Mouse (Mus musculus) splenic B cell, adult 2 months (primary cell): Measurements from ENCODE around the gene Sohlh2.
"Not testable (repeated sequence)": the region's sequence is repeated elsewhere in the genome, so short reads cannot be mapped to it uniquely, and the experiment has no call there.

Experiments used
- DNase-seq: peaks from one replicate; pipeline ENCODE4 v3.0.0-alpha.2; 2011; ENCODE audit warnings: low read depth, low spot score
- H3K27me3 ChIP-seq: 2 replicates; pipeline ENCODE4 v1.6.1; 2012; ENCODE audit warnings: mild to moderate bottlenecking, low read length, moderate library complexity, mixed read lengths; ENCODE audit not compliant: control insufficient read depth, poor library complexity, insufficient read depth, severe bottlenecking
- H3K36me3 ChIP-seq: 2 replicates; pipeline ENCODE4 v1.6.1; 2012; ENCODE audit warnings: mild to moderate bottlenecking, low read length, moderate library complexity, mixed read lengths; ENCODE audit not compliant: control insufficient read depth, poor library complexity, insufficient read depth, severe bottlenecking

The Sohlh2 gene

DNA sequence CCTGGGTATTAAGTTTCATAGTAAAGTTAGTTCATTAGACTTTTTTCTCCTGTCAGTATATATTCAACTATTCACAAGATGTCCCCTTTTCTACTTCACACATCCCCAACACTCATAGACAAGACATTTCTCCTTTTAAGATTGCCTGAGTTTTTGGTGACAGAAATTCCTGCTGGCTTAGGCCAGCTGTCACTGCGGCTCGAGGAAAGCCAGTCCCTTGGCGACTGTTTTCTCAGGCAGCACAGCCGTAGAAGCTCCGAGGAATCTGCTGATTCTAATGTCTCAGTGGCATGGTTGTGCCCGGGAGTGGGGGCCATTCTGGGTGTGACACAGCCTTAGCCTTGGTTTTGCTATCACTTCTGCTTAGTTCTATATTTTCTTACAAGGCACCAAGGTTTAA, 4.6 kb upstream of the Sohlh2 start:
- Histone ChIP-seq H3K27me3 (no peaks in the 10 kb centered on the region; the same call in 1 of the 2 replicates), H3K36me3 (no peaks in the 10 kb centered on the region)
- DNase-seq, result no peak

DNA sequence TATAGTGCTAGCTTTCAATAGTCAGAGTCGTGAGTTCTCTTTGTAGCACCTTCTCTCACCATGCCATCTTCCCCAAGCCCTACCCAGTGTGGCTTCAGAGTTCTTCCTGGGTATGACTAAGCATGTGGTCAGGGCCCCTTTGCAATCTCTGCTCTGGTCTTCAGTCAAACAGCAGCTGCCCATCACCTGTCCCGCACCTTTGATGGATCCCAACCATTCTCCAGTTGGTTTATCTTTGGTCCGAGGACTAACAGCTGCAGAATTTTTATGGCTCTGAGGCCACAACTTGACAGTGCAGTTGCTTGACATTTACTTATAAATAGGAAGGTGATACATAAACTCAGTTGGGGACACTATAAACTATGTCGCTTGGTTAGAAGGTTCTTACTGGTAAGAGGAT, 9.8 kb downstream of the Sohlh2 start:
- DNase-seq, result no peak

DNA sequence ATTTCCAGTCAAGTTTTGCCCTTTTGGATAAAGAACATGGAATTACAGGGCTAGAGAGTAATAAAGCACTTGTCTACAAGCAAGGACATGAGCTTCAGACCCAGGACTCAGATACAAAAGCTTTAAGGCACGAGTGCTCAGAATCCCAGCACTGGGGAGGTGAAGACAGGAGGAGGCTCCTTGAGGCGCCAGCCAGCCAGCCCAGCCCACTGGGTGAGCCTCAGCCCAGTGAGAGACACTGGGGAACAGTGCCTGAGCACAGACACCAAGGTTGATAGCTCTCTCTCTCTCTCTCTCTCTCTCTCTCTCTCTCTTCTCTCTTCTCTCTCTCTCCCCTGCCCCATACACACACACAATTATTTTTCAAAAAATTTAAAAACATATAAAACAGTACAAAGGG, 11.5 kb downstream of the Sohlh2 start:
- H3K36me3 ChIP-seq, result no peaks in the 10 kb centered on the region
- no peaks in the 10 kb centered on the region; the same call in 1 of the 2 replicates for H3K27me3 ChIP-seq
- DNase-seq, result no peak

More for the DNA sequence above, 9.8 kb downstream of the Sohlh2 start:
- Histone ChIP-seq H3K27me3 (no peaks in the 10 kb centered on the region; the same call in 1 of the 2 replicates), H3K36me3 (no peaks in the 10 kb centered on the region)

DNA sequence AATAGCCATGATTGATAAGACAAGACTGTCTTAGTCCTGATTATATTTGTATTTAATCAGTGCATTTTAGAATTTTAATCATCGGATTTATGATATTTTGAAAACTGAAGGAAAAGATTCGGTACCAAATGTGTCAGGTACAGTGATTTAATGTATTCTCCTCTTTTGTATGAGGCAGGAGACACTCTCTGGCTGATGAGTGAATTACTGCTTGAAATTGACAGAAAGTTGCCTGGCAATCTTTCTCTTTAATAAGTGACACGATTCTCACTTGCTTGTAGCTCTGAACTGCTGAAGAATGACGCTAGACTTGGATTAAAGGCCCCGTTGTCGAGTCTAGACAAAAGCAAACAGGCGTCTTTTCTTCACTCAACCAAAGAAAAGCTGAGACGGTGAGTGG, 13.0 kb downstream of the Sohlh2 start:
- H3K27me3 ChIP-seq, result no peaks in the 10 kb centered on the region; the same call in 1 of the 2 replicates
- DNase-seq, result no peak
- no peaks in the 10 kb centered on the region for H3K36me3 ChIP-seq

DNA sequence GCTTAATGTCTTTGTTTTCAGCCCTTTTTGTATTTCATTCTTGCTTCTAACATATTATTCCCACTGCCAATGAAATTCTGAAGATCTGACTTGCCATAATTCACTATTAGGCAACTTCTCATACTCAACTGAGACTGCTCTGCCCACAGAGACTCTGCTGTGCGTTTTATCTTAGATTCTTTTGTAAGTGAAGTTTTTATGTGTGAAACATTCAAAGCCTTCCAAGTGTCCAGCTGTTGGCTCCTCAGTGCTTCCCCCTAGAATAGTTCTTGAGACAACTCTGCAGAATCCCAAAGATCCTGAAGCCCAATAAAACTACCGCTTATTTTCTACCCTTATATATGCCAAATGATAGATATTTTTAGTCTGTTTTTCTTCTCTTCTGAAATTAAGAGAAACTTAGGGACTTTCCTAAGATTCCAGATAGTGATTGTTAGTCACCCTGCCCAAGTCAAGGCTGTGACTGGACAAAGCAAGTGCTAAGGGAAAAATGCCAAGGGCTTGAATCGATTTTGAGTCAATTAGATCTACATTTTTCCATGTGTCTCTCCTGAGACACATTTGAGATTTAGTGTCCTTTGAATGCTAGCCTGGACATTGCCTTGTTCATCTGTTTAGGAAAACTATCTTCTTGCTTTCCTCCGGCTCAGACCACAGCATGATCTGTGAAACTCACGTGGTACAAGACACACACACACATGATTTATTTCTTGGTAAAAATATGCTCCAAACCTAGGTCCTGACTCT, 13.9 kb downstream of the Sohlh2 start:
- no peaks in the 10 kb centered on the region for H3K36me3 ChIP-seq
- no peak for DNase-seq
- H3K27me3 ChIP-seq, result no peaks in the 10 kb centered on the region; the same call in 1 of the 2 replicates

DNA sequence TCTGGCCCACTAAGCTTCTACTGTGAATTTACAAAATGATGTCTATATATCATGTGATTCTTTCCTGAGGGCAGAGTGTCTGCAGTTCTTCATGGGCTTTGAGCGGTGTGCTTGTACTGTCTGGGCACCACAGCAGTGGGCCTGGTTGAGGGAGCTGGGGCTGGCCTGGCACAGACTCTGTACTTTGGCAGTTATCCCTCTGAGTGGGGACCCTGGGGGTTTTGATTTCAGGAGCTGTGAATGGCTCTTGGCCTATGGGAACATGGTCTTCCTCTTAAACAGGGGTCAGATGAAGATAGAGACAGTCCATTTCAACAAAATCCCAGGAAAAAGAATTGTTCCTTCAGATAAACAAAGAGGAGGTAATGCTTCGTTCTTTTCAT, 14.5 kb downstream of the Sohlh2 start:
- no peaks in the 10 kb centered on the region; the same call in 1 of the 2 replicates for H3K27me3 ChIP-seq
- no peaks in the 10 kb centered on the region for H3K36me3 ChIP-seq
- no peak for DNase-seq

DNA sequence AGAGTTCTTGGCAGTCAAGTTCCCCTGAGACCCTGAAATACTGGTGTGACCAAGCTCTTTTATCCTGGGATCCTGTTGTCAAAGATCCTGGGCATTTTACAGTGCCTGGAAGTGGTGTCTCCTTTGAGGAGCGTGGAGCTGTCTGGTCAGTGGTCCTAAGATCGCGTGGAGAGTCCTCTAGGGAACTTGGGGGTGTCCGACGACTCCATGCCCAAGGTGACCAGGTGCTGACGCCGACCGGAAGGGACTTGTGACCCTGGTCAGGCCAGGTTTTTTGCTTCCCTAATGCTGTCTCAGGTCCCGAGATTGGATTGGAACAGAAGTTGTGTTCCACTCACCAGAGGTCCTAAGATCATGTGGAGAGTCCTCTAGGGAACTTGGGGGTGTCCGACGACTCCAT, 21.8 kb downstream of the Sohlh2 start:
- not testable (repeated sequence) for H3K36me3 ChIP-seq

DNA sequence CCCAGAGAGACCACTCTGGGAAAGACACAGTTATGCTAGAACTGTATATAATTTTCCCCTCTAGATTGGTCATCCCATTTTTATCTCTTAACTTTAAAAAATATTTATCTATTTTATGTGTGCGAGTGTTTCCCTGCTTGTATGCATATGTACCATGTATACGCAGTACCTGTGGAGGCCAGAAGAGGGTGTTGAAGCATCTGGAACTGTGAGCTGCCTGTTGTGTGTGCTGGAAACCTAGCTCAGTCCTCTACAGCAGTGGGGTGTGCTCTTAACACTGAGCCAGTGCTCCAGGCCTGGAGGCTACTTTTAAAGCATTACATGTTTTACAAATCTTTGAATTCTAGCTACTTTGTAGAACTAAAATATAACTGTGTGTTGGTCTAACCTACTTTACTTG, 24.6 kb downstream of the Sohlh2 start:
- no peaks in the 10 kb centered on the region for H3K36me3 ChIP-seq
- no peak for DNase-seq

More for the DNA sequence above, 21.8 kb downstream of the Sohlh2 start:
- DNase-seq, H3K27me3 ChIP-seq: not testable (repeated sequence)

DNA sequence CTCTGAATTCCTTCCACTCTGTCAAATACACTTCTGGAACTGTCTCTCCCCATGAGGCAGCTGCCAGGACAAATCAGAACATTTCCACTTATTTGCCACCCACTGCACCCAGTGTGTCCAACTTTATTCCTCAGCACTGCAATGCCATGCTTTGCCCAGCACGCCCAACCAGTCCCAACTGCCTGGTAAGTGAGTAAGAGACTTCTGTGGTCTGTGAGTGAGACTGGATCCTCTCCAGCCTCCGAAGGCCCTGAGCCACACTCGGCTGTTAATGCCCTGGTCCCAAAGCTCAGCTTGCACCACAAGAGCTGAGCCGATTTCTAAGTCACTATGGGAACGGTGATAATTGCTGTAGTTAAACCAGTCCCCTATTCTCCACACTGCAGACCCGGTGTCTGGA, 25.8 kb downstream of the Sohlh2 start:
- no peaks in the 10 kb centered on the region for H3K27me3 ChIP-seq
- DNase-seq, result no peak
- H3K36me3 ChIP-seq, result no peaks in the 10 kb centered on the region

More for the DNA sequence above, 24.6 kb downstream of the Sohlh2 start:
- no peaks in the 10 kb centered on the region for H3K27me3 ChIP-seq

DNA sequence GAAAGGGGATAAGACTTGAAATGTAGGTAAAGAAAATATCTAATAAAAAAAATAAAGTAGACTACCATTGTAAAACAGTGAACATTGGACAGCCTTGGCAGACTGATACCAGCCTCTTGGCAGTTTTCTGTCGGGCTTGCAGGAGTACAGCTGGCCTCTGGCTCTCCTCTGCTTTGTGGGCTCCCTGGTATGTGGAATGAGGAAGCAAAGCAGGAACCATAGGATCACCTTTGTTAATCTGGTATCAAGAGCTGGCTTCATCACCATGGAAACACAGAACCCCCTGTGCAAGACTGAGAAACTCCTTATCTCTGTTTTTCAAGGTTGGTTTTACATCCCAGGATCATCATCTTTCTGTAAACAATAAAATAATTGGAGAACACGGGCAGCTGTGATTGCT, 30.4 kb downstream of the Sohlh2 start:
- Histone ChIP-seq H3K36me3 (no peaks in the 10 kb centered on the region), H3K27me3 (no peaks in the 10 kb centered on the region)
- no peak for DNase-seq

DNA sequence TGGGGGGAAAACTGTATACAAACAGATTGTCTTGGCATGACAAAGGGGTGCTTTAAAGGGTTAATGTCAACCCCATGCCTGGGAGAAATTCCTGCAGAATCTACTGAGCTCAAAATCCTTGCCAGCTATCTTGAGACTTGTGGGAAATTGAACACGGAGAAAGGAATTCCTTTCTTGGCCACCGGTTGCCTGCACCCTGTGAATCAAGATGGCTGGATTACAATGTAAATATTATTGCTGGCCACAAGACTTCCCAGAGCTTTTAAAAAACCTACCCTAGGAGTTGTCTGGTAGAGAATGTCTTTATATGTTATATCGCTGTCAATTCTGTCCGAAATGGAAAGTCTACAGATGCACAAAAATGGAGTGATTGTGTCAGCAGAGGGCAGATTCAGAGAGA, 32.0 kb downstream of the Sohlh2 start:
- DNase-seq, result no peak
- no peaks in the 10 kb centered on the region for H3K36me3 ChIP-seq
- H3K27me3 ChIP-seq, result no peaks in the 10 kb centered on the region

DNA sequence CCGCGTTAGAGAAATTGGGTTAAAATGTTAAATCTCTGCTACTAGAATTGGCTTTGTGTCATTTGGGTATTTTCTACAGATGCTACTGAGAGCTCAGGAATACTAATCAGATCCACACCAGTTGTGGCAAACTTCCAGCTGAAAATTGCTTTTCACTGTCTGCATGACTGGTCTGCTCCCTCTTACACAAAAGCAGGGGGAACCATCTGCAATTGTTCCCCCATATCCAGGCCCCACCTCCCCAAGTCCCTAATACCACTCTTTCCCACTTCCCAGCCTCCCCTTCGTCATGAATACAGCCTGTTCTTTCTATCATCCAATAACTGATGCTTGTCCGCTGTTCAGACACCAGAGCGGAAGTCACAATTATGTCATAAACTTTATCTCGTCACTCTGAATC, 32.6 kb downstream of the Sohlh2 start:
- Histone ChIP-seq H3K27me3 (no peaks in the 10 kb centered on the region), H3K36me3 (no peaks in the 10 kb centered on the region)
- no peak for DNase-seq

DNA sequence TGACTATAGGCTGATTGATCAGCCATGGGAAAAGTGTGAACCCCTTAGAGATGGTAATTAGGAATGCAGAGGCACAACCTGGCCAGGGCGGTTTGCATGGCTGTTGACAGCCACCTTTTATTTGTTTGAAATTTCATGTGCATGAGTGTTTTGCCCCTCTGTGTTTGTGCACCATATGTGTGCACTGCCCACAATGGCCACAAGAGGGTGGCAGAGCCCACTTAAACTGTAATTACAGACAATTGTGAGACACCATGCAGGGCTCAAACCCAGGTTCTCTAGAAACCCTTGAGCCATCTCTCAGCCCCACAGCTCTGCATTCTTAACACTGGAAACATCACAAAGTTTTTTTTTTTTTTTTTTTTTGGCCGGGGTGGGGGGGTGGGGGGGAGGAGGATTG, 40.7 kb downstream of the Sohlh2 start:
- DNase-seq, result no peak
- Histone ChIP-seq H3K36me3 (no peaks in the 10 kb centered on the region), H3K27me3 (no peaks in the 10 kb centered on the region)

DNA sequence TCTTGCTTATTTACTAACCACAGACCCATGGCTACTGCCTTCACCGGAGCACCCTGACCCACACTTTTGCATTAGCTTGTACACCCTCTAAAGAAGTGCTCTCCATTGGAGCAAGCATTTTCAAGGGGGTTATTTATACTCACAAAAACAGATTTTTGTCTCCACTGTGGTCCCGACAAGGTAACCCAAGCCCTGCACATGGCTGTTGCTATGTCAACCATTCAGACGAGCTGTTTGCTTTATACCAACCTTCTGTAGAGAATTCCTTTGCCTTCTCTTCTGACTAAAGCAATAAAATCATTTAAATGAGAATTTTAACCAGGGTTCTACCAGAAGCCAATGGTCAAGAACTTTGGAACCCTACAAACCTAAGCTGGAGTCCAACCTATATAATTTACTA, 42.0 kb downstream of the Sohlh2 start:
- no peak for DNase-seq
- H3K36me3 ChIP-seq, result no peaks in the 10 kb centered on the region
- no peaks in the 10 kb centered on the region for H3K27me3 ChIP-seq

DNA sequence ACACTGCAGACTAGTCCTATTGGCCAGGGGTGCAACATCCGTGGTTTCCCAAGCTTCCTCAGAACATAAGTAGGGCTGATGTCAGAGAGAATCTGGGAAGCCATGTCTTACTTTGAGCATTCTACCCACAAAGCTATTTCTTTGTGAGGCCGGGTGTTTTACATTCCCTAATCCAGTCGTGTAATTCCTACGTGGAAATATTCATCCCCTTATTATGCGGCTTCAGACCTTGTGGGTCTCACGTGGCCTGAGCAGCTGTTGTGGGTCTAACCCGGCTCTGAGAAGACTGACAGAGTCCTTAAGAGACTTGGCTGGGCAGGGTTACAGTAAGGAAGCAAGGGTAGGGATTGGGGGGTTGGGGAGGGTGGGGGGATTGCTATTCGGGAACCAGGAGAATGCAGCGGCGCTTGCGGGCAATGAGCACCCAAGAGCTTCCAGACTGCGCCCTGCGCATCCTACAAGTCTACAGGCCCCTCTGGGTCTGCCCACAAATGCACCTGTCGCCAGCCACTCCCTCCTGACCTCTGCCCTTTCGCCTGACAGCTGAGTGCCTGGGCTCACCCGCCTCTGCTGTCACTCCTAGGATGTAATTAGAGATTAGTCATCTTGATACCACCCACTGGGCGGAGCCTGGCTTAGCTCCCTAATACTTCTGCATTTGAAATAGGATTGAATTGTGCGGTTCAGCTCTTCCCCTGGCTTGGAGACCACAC, 44.8 kb downstream of the Sohlh2 start:
- Histone ChIP-seq H3K36me3 (no peaks in the 10 kb centered on the region), H3K27me3 (no peaks in the 10 kb centered on the region)
- no peak for DNase-seq
